Mouse (Mus musculus): ENCODE measurements around the gene Zfp503.

Gene Zfp503

DNA sequence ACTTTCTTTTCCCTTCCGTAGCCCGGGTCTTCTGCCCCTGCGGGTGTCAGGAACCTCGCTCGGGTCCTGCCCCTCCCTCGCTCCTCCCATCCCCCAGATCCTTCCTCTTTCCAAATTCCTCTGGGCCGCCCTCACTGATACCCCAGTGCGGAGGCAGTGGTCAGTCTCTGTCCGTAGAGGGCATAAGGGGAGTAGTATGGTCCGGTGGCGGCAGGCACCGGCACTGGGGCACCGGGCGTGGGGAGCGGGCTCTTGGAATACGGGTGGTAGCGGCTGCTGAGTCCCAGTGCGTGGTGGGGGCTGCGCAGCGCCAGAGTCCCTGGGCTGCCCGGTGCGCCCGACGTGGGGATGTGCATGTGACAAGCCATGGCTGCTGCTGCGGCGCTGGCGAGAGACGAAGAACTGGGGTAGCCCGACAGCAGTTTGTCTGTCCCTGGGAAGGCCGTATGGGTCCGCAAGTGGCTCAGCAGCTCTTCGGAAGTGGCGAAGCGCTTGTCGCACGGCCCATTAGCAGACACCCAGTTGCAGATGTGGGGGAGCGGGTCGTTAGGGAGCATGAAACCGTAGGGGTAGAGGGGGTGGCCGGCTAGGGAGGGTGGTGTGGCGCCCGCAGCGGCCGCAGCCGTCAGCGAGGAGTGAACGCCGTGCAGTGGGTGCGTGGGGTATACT lies 4.5 kb downstream of the Zfp503 start:
- ChIA-PET CTCF (interaction anchor here in 1 of 4 experiments (1.1 to 1.5 kb wide), 2 partner anchors 10 to 1416 kb away, joined by 4 to 6 read pairs; no protein-coding TSS in a partner anchor), POLR2A (interaction anchor here in 2 of 4 experiments (0.7 to 1.6 kb wide), 3 partner anchors 10 to 139 kb away, joined by 3 to 5 read pairs (median 3); no protein-coding TSS in a partner anchor)

DNA sequence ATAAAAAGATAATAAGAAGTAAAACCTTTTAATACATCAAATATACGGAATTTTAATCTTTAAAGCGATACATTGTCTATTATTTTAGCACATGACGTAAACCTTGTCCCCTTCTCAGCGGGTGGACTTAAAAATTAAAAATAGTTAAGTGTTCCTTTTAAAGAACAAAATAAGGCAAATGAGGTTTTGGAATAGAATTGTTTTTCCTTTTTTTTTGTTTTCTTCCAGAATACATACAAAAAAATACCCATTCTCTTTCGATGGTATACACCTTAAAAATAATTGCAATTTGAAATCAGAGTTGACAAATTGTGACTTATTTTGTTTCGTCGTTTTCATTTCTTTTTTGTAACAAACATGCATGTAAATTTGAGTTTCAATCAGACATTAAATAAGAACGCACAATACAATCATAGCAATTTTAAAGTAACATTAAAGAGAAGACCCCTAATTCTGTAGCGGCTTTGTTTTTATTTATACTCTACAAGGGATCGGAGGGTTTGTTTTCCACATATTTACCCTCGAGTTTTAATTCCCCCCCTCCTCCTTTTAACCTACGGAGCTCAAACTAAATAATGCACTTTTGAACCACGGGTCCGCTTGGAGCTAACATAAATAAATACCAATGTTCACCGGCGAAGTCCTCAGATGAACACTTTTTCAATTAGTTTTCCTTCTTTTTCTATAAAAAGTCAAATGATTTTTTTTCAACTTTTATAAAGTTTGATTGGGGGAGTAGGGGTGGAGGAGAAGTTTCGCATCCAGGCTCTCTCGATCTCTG lies 5.3 kb downstream of the Zfp503 start:
- ChIA-PET POLR2A (interaction anchor here (0.6 to 1.6 kb wide), 7 partner anchors 11 to 1334 kb away, joined by 3 to 6 read pairs (median 4); no protein-coding TSS in a partner anchor), CTCF (interaction anchor here in 1 of 4 experiments (1.5 kb wide), 1 partner anchor 1417 kb away, joined by 6 read pairs; no protein-coding TSS in a partner anchor)

DNA sequence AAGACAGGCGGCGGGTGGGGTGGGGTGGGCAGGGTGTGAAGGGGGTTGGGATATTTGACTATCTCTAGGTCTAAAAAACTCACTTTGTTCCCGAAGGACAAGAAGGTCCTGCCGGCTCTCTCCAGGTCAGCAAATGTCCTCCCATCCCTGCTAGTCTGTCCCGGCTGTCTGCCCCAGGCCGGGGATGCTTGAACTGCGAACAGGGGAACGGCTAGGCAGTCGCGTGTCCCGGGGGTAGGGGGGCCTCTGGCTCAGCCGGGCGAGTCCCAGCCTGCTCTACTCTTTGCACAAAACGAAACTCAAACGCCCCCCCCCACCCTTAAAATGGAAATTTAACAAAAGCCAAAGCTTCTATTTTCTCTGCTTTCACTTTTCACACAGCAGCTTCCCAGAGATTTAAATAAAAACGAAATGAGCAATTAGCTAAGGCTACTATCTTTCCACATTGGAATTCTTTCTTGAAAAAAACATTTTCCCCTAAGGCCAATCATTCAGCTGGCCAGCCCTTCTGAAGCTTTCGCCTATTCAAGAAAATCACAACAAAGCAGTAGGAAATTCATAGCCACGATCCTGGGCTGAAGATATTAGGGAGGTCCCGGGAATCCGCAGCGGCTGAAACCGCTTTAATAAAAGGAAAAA lies 6.0 kb downstream of the Zfp503 start:
- ChIA-PET POLR2A (interaction anchor here (0.6 to 1.6 kb wide), 10 partner anchors 10 to 1334 kb away, joined by 3 to 6 read pairs (median 4); no protein-coding TSS in a partner anchor), CTCF (interaction anchor here in 2 of 4 experiments (1.1 to 1.3 kb wide), 3 partner anchors 12 to 15 kb away, joined by 3 to 4 read pairs (median 4); no protein-coding TSS in a partner anchor)

DNA sequence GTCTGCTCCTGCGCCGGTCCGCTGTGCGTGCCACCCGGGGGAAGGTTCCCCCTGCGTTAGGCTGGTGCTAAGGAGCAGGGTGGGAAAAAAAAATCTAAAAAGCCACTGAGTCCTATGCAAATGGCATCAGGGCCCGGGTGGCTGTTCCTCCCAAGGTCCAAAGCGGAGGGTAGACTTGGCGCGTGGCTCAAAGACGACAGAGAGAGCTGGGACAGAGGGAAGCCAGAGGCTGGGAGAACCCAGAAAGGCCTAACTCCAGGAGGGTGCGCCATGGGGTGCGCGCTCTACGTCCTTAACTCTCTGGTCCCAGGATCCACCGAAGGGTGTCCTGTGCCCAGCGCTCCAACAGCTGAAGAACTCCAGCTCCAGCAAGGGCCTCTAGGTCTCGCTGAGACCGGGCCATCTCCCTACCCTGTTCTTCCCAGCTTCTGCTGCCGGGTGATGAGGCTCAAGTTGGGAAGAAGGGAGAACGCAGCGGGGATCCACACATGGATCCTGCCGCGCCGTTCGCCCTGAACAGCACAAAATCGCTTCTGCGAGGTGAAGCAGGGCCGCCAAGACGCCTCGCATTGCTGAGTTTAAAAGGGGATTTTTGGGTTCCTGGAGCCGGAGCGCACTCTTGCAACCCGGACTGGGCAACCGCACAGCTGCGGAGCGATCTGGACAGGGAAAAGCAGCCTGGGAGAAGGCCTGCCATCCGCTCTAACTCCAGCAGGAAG lies 6.7 kb downstream of the Zfp503 start:
- POLR2A ChIA-PET = interaction anchor here in 2 of 4 experiments (0.7 to 1.5 kb wide), 6 partner anchors 11 to 491 kb away, joined by 3 to 4 read pairs (median 3); no protein-coding TSS in a partner anchor
- CTCF ChIA-PET = interaction anchor here in 2 of 4 experiments (0.6 to 1.3 kb wide), 4 partner anchors 12 to 95 kb away, joined by 3 to 4 read pairs (median 4); no protein-coding TSS in a partner anchor

DNA sequence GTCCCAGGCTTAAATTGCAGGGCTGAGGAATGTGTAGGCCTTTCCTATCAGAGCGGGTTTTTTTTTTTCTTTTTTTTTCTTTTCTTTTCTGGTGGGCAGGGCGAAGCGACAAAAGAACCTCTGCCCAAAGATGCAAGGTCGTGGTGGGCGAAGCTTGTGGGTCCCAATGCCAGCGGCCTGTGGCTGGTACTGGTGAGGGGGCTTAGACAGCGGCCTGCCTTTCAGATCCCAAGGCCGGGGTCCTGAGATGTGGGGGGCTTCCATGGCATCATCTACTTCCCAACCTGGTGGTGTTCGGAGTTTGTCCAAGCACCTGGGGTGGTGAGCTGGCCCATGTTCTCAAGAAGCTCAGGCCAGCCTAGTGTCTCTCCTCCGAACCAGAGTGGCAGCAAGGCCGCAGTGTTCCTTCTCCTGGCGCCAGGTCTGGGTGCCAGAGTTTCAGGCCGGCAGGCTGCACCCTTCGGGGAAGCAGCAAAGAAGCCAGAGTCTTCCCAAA lies 7.3 kb downstream of the Zfp503 start:
- ChIA-PET CTCF (interaction anchor here in 3 of 4 experiments (0.6 to 1.3 kb wide), 5 partner anchors 11 to 187 kb away, joined by 3 to 4 read pairs (median 4); no protein-coding TSS in a partner anchor), POLR2A (interaction anchor here in 3 of 4 experiments (0.6 to 1.5 kb wide), 7 partner anchors 12 to 711 kb away, joined by 3 to 4 read pairs (median 3); no protein-coding TSS in a partner anchor)

DNA sequence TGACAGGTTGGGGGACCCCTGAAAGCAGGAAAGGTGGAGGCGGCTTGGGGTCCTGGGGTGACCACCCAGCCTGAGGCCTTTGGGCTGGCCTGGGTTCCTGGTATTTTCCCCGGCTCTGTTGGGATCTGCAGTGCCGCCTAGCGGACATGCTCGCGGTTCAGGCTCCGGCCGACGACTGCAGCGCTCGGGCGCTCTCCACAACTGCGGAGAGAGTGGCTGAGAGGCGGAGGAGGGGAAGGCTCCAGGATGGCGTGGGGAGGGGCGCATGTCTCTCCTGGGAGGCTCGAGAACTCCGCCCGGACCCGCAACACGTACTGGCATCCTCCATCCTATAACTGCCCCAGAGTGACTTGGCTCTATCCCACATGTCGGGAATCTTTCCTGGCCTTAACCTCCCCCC lies 7.9 kb downstream of the Zfp503 start:
- POLR2A ChIA-PET = interaction anchor here in 2 of 4 experiments (0.6 to 1.5 kb wide), 4 partner anchors 13 to 710 kb away, joined by 3 to 4 read pairs (median 4); no protein-coding TSS in a partner anchor
- CTCF ChIA-PET = interaction anchor here (0.6 to 2.8 kb wide), 6 partner anchors 10 to 1531 kb away, joined by 3 to 8 read pairs (median 4); no protein-coding TSS in a partner anchor

DNA sequence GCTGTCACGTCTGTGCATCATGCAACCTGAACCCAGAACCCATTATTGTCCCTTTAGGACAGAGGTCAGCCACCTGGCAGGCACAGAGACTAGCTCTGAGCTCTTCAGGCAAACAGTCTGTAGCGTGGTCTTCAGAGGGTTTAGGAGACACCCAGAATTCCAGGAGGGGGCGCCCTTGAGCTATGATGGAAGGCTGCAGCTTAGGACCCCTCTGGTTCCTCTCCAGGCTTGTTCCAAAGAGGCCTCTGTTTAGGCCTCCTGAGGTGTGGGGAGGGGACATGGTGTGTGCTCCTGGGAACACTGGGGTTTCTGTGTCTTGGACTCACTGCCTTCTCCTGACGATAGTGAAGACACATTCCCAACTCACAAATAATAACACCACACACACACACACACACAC lies 20.4 kb downstream of the Zfp503 start:
- POLR2A ChIA-PET = interaction anchor here in 3 of 4 experiments (0.7 to 1.1 kb wide), 3 partner anchors 19 to 981 kb away, joined by 3 to 5 read pairs (median 3); no protein-coding TSS in a partner anchor
- CTCF ChIA-PET = interaction anchor here (0.5 to 1.5 kb wide), 47 partner anchors 8 to 1561 kb away, joined by 3 to 11 read pairs (median 4); no protein-coding TSS in a partner anchor

DNA sequence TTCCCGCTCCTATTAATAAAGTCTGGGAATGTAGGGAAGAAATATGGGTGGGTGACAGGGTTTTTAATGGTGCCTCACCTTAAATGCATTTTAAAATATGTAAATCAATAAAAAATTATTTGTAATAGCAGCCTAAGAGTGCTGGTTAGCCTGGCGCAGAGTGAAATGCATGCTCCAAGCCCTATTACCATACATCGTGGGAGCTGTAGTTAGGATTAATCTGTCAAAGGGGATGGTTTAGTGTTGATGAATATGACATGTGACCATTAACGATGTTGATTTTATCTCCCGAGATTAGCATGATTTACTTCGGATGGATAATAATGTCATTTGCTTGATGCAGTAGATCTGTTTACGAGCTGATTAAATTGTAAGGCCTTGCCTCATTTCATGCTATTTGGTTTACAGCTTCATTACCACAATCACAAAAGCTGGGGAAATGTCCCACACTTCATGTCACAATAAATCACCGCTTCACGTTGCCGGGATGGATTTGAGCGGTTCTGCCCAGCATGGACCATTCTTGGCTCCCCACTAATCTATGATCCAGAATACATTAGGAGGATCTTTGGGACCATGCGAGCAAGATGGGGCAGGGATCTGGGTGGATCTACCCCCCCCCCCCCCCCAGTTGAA lies 21.9 kb downstream of the Zfp503 start:
- ChIA-PET POLR2A (no interaction called here), CTCF (interaction anchor here in 1 of 4 experiments (0.7 kb wide), 2 partner anchors 216 to 1435 kb away, joined by 3 to 4 read pairs; no protein-coding TSS in a partner anchor)

DNA sequence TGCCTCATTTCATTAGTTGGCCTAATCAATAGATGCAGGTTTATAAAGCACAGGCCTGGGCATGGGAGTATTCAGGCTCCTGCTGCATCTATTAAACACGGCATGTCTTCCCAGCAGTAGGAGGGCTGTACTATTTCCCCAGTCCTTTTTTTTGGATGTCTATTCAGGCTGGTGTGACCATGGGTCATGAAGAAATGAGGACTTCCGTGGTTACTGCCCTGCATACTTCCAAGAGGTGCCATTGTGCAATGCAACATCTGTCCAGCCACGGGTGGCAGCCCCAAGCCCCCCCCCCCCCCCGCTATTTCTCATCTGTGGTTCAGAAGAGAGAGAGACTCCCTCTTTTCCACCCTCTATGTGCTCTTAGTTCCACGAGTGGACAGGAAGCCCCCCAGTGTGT lies 23.1 kb downstream of the Zfp503 start:
- POLR2A ChIA-PET = no interaction called here

DNA sequence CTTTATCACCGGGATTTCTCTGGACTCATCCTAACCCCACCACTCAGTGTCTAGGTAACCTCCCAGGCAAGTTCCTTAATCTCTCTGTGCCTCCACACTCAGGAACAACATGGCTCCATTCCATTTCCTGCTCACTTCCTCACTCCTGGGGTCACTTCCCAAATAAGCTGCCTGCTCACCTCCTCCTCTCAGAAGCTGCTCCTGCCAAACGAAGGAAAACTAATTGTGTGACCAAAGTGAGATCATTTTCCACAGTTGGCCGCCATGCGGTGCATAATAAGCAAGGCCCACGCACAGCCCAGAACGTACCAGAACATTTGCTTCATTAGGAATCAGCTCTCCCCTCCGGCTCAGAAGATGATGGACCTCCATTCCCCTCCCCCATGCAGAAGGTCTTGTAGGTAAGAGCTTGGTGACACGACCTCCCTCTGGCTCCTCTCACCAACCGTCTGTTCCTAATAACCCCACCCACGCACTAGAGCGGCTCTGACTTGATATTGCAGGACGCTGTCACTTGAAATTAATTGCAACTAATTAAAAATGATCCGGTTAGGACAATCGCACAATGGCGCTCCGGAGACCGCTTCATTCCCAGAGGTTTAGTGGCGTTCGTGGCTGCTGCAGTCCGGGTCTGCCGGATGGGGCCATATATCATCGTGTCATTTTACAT lies 26.9 kb downstream of the Zfp503 start:
- ChIA-PET POLR2A (no interaction called here), CTCF (no interaction called here)

More for the DNA sequence above, 23.1 kb downstream of the Zfp503 start:
- CTCF ChIA-PET = interaction anchor here in 1 of 4 experiments (0.6 kb wide), 1 partner anchor 55 kb away, joined by 3 read pairs; no protein-coding TSS in a partner anchor

DNA sequence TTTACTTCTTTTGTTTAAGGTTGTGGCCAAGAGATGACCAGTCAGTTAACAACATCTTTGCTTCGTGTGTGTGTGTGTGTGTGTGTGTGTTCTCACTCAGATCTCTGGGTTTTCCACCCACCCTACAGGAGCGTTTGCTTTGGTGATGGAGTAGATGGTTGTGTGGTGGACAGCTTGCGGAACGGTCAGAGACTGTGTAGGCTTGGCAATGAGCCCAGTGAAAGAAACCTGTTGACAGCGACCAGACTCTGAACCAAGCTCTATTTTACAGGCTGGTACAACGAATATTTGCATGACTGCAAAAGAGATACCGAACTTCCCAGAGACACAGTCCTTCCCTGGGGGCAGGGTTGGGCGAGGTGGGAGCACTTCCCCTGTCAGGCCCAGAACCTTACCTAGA lies 30.2 kb downstream of the Zfp503 start:
- POLR2A ChIA-PET = no interaction called here
- CTCF ChIA-PET = interaction anchor here in 2 of 4 experiments (0.7 to 2.5 kb wide), 2 partner anchors 9 to 10 kb away, joined by 3 to 8 read pairs; no protein-coding TSS in a partner anchor

DNA sequence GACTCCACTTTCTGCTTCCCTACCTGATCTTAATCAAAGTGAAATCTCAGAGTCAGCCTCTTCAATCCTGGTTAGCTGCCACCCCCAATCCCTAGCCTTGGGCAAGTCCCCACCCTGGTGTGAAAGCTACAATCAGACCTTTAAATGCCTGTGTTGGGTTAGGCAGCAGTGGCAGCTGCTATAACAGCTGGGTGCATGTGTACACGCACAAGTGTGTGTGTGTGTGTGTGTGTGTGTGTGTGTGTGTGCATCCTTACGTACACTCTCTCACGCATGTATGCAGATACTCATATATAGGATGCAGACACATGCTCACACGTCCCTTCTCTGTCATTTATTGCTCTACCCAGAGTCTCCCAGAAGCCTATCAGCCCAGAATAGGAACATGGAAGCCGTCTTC lies 30.8 kb downstream of the Zfp503 start:
- ChIA-PET POLR2A (no interaction called here), CTCF (interaction anchor here in 2 of 4 experiments (0.7 to 2.5 kb wide), 3 partner anchors 10 kb away, joined by 3 to 8 read pairs (median 7); no protein-coding TSS in a partner anchor)

DNA sequence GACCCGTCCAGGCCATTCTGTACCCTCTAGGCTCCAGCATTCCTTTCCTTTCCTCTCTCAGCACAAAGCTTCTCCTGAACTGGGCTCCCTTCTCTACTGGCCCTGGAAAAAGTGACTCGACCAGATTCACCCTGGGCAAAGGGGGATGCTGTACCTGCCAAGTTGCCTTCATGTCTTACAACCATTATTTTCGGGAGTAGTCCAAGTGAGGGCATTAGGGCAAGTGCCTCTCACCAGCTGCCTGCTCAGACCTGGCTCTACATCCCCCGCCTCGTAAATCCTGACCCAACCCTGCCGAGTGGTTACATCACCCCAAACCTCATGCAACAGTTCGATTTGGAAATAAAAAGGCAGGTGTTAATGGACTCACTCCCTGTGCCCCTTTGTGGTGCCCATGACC lies 36.9 kb downstream of the Zfp503 start:
- ChIA-PET CTCF (interaction anchor here in 1 of 4 experiments (1.5 kb wide), 1 partner anchor 16 kb away, joined by 4 read pairs; no protein-coding TSS in a partner anchor), POLR2A (no interaction called here)

DNA sequence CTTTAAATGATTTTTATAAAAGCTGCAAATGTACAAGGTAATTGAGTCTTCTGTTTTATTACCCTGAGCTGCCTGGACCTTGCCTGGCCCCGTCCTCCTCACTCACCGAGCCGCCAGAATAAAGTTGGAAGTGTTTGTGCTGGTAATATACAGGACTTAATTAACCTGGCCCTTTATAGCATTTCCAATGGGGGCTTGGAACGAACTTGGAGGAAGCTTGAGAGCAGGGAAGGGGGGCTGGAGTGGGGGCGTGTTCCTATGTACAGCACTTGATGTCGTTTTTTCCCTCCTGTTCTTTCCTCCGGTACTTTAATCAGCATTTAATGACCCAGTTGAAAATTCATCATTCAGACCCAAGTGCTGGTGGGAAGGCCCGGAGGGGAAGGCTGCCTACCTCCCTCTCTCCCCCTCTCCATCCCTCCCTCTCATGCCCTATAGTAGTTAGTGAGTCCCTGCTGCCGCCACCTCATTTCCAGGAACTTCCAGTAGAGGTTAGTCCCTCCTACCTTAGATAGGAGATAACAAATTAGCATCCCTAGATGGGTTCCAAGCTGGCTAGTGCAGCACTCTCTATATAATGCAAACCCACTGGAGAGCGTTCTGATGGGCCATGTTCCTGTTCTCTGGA lies 37.4 kb downstream of the Zfp503 start:
- POLR2A ChIA-PET = no interaction called here
- CTCF ChIA-PET = no interaction called here

DNA sequence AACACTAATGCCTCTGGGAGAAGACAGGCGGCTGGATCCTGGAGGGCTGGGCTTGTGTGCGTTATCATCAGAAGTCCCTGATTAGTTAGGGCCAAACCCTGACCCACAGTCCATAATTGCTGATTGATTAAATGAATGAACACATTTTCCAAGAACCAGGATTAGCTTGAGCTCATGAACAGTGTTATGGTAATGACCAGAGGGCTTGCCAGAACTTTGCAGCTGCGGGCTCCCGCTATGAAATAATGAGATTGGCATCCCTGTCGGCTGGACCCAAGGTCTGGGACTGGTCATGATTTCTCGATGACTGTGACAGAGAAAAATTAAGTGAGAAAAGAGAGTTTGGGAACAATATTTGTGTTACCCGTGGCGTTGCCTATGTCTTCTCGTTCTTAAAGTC lies 44.5 kb downstream of the Zfp503 start:
- POLR2A ChIA-PET = no interaction called here

DNA sequence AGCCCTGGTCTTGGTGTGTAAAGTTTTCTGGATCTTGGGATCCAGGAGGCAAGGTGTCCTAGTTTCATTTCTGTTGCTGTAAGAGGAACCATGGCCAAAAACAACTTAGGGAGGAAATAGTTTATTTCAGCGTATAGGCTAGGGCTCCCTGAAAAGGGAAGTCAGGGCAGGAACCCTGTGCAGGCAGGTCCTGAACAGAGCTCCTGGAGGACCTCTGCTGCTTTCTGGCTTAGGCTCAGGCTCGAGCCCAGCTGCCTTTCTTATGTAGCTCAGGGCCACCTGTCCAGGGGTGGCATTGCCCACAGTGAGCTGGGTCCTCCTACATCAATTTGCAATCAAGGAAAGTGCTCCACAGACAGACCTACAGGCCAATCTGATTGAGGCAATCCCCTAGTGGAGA lies 47.8 kb downstream of the Zfp503 start:
- ChIA-PET CTCF (no interaction called here), POLR2A (interaction anchor here in 1 of 4 experiments (1.1 kb wide), 1 partner anchor 271 kb away, joined by 3 read pairs; no protein-coding TSS in a partner anchor)

More for the DNA sequence above, 44.5 kb downstream of the Zfp503 start:
- CTCF ChIA-PET = no interaction called here
